Mouse (Mus musculus): ENCODE results near the gene Etv5. TPM values are rescaled to one million over a fixed set of nuclear protein-coding genes. Genes with fewer than 3 reads are reported as not detected.

The Etv5 gene
- 13.8 and 16.6 TPM in 2 replicates for polyA plus RNA-seq (2014; fragmentation: Nextera tagmentation; extraction: Ambion mirVana)

- DNase-seq (ENCODE audit: low spot score) (peak; percentile 95), ATAC-seq (replicated peaks; ENCODE audit: low FRiP score, low TSS enrichment, low read depth) (peak; percentile 99)
- peak within 1 kb of the TSS; percentile 97 for H3K4me2 ChIP-seq (ENCODE audit: low read length)
- H3K36me3 ChIP-seq (ENCODE audit: control insufficient read depth, insufficient read depth, low read length), result no peaks in the 10 kb centered on the region
- H3K4me1 ChIP-seq (replicated peaks; ENCODE audit: control insufficient read depth, insufficient read depth, low read length), result peaks cover 8% of the 10 kb centered on the region; the same call in 1 of the 2 replicates
- peak within 1 kb of the TSS; percentile 51 for H3K9ac ChIP-seq (ENCODE audit: low read length)
- WGBS, result under 1% methylated on average over 58 of the region's 63 CpGs
- H3K9me3 ChIP-seq (ENCODE audit: control insufficient read depth, low read length), result no peaks in the 10 kb centered on the region
- H3K4me3 ChIP-seq (ENCODE audit: low read depth, low read length), result peak within 1 kb of the TSS; percentile 60
- peak within 1 kb of the TSS; percentile 80 for H3K27ac ChIP-seq (ENCODE audit: low read depth)
- peaks cover 15% of the 10 kb centered on the region; the same call in 1 of the 2 replicates for H3K27me3 ChIP-seq (replicated peaks; ENCODE audit: control insufficient read depth, insufficient read depth, low read length)
Observed at GRCm38 (mm10) chr16:22439499-22440177, at the start of gene Etv5. Etv5 (minus strand) TSS chr16:22439719.

- ATAC-seq (replicated peaks; ENCODE audit: low FRiP score, low TSS enrichment, low read depth) (no peak), DNase-seq (ENCODE audit: low spot score) (no peak)
- Histone ChIP-seq H3K9ac (ENCODE audit: low read length) (no peak overlapping the region), H3K9me3 (ENCODE audit: control insufficient read depth, low read length) (no peaks in the 10 kb centered on the region), H3K27ac (ENCODE audit: low read depth) (no peak overlapping the region), H3K27me3 (replicated peaks; ENCODE audit: control insufficient read depth, insufficient read depth, low read length) (no peaks in the 10 kb centered on the region), H3K4me3 (ENCODE audit: low read depth, low read length) (no peak overlapping the region), H3K4me2 (ENCODE audit: low read length) (no peak overlapping the region), H3K36me3 (ENCODE audit: control insufficient read depth, insufficient read depth, low read length) (no peaks in the 10 kb centered on the region), H3K4me1 (replicated peaks; ENCODE audit: control insufficient read depth, insufficient read depth, low read length) (no peaks in the 10 kb centered on the region)
- WGBS, result 85% methylated on average over 1 of the region's 1 CpGs
Observed at GRCm38 (mm10) chr16:22483900-22484299, 44.4 kb upstream of the Etv5 start.

GRCm38 (mm10) chr16:22479322-22479721 lies 39.8 kb upstream of the Etv5 start:
- Histone ChIP-seq H3K4me1 (replicated peaks; ENCODE audit: control insufficient read depth, insufficient read depth, low read length) (no peaks in the 10 kb centered on the region), H3K4me2 (ENCODE audit: low read length) (no peak overlapping the region), H3K9me3 (ENCODE audit: control insufficient read depth, low read length) (no peaks in the 10 kb centered on the region), H3K4me3 (ENCODE audit: low read depth, low read length) (no peak overlapping the region), H3K27ac (ENCODE audit: low read depth) (no peak overlapping the region), H3K27me3 (replicated peaks; ENCODE audit: control insufficient read depth, insufficient read depth, low read length) (no peaks in the 10 kb centered on the region), H3K36me3 (ENCODE audit: control insufficient read depth, insufficient read depth, low read length) (no peaks in the 10 kb centered on the region), H3K9ac (ENCODE audit: low read length) (no peak overlapping the region)
- ATAC-seq (replicated peaks; ENCODE audit: low FRiP score, low TSS enrichment, low read depth) (no peak), DNase-seq (ENCODE audit: low spot score) (no peak)
- WGBS, result 95% methylated on average over 8 of the region's 8 CpGs

GRCm38 (mm10) chr16:22471728-22472127 lies 32.2 kb upstream of the Etv5 start:
- Histone ChIP-seq H3K27ac (ENCODE audit: low read depth) (no peak overlapping the region), H3K36me3 (ENCODE audit: control insufficient read depth, insufficient read depth, low read length) (no peaks in the 10 kb centered on the region), H3K4me2 (ENCODE audit: low read length) (no peak overlapping the region), H3K4me3 (ENCODE audit: low read depth, low read length) (no peak overlapping the region), H3K4me1 (replicated peaks; ENCODE audit: control insufficient read depth, insufficient read depth, low read length) (no peaks in the 10 kb centered on the region), H3K9ac (ENCODE audit: low read length) (no peak overlapping the region), H3K27me3 (replicated peaks; ENCODE audit: control insufficient read depth, insufficient read depth, low read length) (no peaks in the 10 kb centered on the region), H3K9me3 (ENCODE audit: control insufficient read depth, low read length) (no peaks in the 10 kb centered on the region)
- DNase-seq (ENCODE audit: low spot score), result no peak
- WGBS, result 81% methylated on average over 2 of the region's 2 CpGs
- ATAC-seq (replicated peaks; ENCODE audit: low FRiP score, low TSS enrichment, low read depth), result no peak

- ATAC-seq (replicated peaks; ENCODE audit: low FRiP score, low TSS enrichment, low read depth) (no peak), DNase-seq (ENCODE audit: low spot score) (no peak)
- no peak overlapping the region for H3K4me3 ChIP-seq (ENCODE audit: low read depth, low read length)
- WGBS, result 77% methylated on average over 11 of the region's 11 CpGs
- no peaks in the 10 kb centered on the region for H3K9me3 ChIP-seq (ENCODE audit: control insufficient read depth, low read length)
- no peaks in the 10 kb centered on the region for H3K36me3 ChIP-seq (ENCODE audit: control insufficient read depth, insufficient read depth, low read length)
- no peak overlapping the region for H3K27ac ChIP-seq (ENCODE audit: low read depth)
- no peaks in the 10 kb centered on the region for H3K4me1 ChIP-seq (replicated peaks; ENCODE audit: control insufficient read depth, insufficient read depth, low read length)
- H3K4me2 ChIP-seq (ENCODE audit: low read length), result no peak overlapping the region
- H3K9ac ChIP-seq (ENCODE audit: low read length), result no peak overlapping the region
- no peaks in the 10 kb centered on the region for H3K27me3 ChIP-seq (replicated peaks; ENCODE audit: control insufficient read depth, insufficient read depth, low read length)
Observed at GRCm38 (mm10) chr16:22469385-22469784, 29.9 kb upstream of the Etv5 start.

- H3K27ac ChIP-seq (ENCODE audit: low read depth), result no peak overlapping the region
- H3K4me1 ChIP-seq (replicated peaks; ENCODE audit: control insufficient read depth, insufficient read depth, low read length), result no peaks in the 10 kb centered on the region
- no peak for DNase-seq (ENCODE audit: low spot score)
- H3K27me3 ChIP-seq (replicated peaks; ENCODE audit: control insufficient read depth, insufficient read depth, low read length), result no peaks in the 10 kb centered on the region
- H3K4me3 ChIP-seq (ENCODE audit: low read depth, low read length), result no peak overlapping the region
- H3K36me3 ChIP-seq (ENCODE audit: control insufficient read depth, insufficient read depth, low read length), result no peaks in the 10 kb centered on the region
- H3K9me3 ChIP-seq (ENCODE audit: control insufficient read depth, low read length), result no peaks in the 10 kb centered on the region
- H3K4me2 ChIP-seq (ENCODE audit: low read length), result no peak overlapping the region
- no peak overlapping the region for H3K9ac ChIP-seq (ENCODE audit: low read length)
- WGBS, result 72% methylated on average over 2 of the region's 2 CpGs
- no peak for ATAC-seq (replicated peaks; ENCODE audit: low FRiP score, low TSS enrichment, low read depth)
Observed at GRCm38 (mm10) chr16:22467111-22467510, 27.6 kb upstream of the Etv5 start.

- no peaks in the 10 kb centered on the region for H3K27me3 ChIP-seq (replicated peaks; ENCODE audit: control insufficient read depth, insufficient read depth, low read length)
- no peak overlapping the region for H3K4me3 ChIP-seq (ENCODE audit: low read depth, low read length)
- ATAC-seq (replicated peaks; ENCODE audit: low FRiP score, low TSS enrichment, low read depth) (no peak), DNase-seq (ENCODE audit: low spot score) (no peak)
- no peak overlapping the region for H3K27ac ChIP-seq (ENCODE audit: low read depth)
- H3K36me3 ChIP-seq (ENCODE audit: control insufficient read depth, insufficient read depth, low read length), result no peaks in the 10 kb centered on the region
- no peak overlapping the region for H3K4me2 ChIP-seq (ENCODE audit: low read length)
- no peaks in the 10 kb centered on the region for H3K9me3 ChIP-seq (ENCODE audit: control insufficient read depth, low read length)
- WGBS, result 77% methylated on average over 11 of the region's 11 CpGs
- H3K4me1 ChIP-seq (replicated peaks; ENCODE audit: control insufficient read depth, insufficient read depth, low read length), result no peaks in the 10 kb centered on the region
- H3K9ac ChIP-seq (ENCODE audit: low read length), result no peak overlapping the region
Observed at GRCm38 (mm10) chr16:22466381-22466780, 26.9 kb upstream of the Etv5 start.

- Histone ChIP-seq H3K27me3 (replicated peaks; ENCODE audit: control insufficient read depth, insufficient read depth, low read length) (no peaks in the 10 kb centered on the region), H3K9ac (ENCODE audit: low read length) (no peak overlapping the region), H3K9me3 (ENCODE audit: control insufficient read depth, low read length) (no peaks in the 10 kb centered on the region), H3K4me1 (replicated peaks; ENCODE audit: control insufficient read depth, insufficient read depth, low read length) (no peaks in the 10 kb centered on the region), H3K4me3 (ENCODE audit: low read depth, low read length) (no peak overlapping the region), H3K27ac (ENCODE audit: low read depth) (no peak overlapping the region), H3K4me2 (ENCODE audit: low read length) (no peak overlapping the region), H3K36me3 (ENCODE audit: control insufficient read depth, insufficient read depth, low read length) (no peaks in the 10 kb centered on the region)
- ATAC-seq (replicated peaks; ENCODE audit: low FRiP score, low TSS enrichment, low read depth) (no peak), DNase-seq (ENCODE audit: low spot score) (no peak)
- WGBS, result 91% methylated on average over 3 of the region's 3 CpGs
Observed at GRCm38 (mm10) chr16:22462220-22462619, 22.7 kb upstream of the Etv5 start.

- no peak for DNase-seq (ENCODE audit: low spot score)
- no peaks in the 10 kb centered on the region for H3K27me3 ChIP-seq (replicated peaks; ENCODE audit: control insufficient read depth, insufficient read depth, low read length)
- H3K4me3 ChIP-seq (ENCODE audit: low read depth, low read length), result no peak overlapping the region
- H3K9me3 ChIP-seq (ENCODE audit: control insufficient read depth, low read length), result no peaks in the 10 kb centered on the region
- no peak overlapping the region for H3K4me2 ChIP-seq (ENCODE audit: low read length)
- H3K4me1 ChIP-seq (replicated peaks; ENCODE audit: control insufficient read depth, insufficient read depth, low read length), result no peaks in the 10 kb centered on the region
- WGBS, result 71% methylated on average over 6 of the region's 6 CpGs
- no peaks in the 10 kb centered on the region for H3K36me3 ChIP-seq (ENCODE audit: control insufficient read depth, insufficient read depth, low read length)
- H3K9ac ChIP-seq (ENCODE audit: low read length), result no peak overlapping the region
- ATAC-seq (replicated peaks; ENCODE audit: low FRiP score, low TSS enrichment, low read depth), result no peak
- no peak overlapping the region for H3K27ac ChIP-seq (ENCODE audit: low read depth)
Observed at GRCm38 (mm10) chr16:22461728-22462127, 22.2 kb upstream of the Etv5 start.
